Mouse (Mus musculus): ENCODE results near the gene Lrrn3. TPM values are rescaled to one million over a fixed set of nuclear protein-coding genes. Genes with fewer than 3 reads are reported as not detected.

The Lrrn3 gene
- polyA plus RNA-seq, 1 experiment = not detected

- Histone ChIP-seq H3K9me3 (replicated peaks; ENCODE audit: control insufficient read depth, insufficient read depth, low read length, poor library complexity, severe bottlenecking) (no peaks in the 10 kb centered on the region), H3K27me3 (ENCODE audit: control insufficient read depth, insufficient read depth, low read length, poor library complexity, severe bottlenecking) (no peaks in the 10 kb centered on the region), H3K9ac (ENCODE audit: low read depth, poor library complexity, severe bottlenecking) (no peak overlapping the region), H3K4me1 (ENCODE audit: control insufficient read depth, insufficient read depth, low read length) (no peaks in the 10 kb centered on the region), H3K36me3 (ENCODE audit: control insufficient read depth, insufficient read depth, low read length, poor library complexity, severe bottlenecking) (no peaks in the 10 kb centered on the region), H3K27ac (ENCODE audit: insufficient read depth, low read length) (no peak overlapping the region), H3K4me3 (ENCODE audit: low read depth, low read length) (no peak overlapping the region)
- no peak for TF ChIP-seq EP300 (IDR thresholded peaks at IDR 0.05; ENCODE audit: insufficient read depth, low read depth, low read length)
- TF ChIP-seq CTCF (IDR thresholded peaks at IDR 0.05; ENCODE audit: low read depth, low read length) = no peak
- no peak for TF ChIP-seq POLR2A (IDR thresholded peaks at IDR 0.05; ENCODE audit: insufficient read depth, low read length)
Measured at GRCm38 (mm10) chr12:41417961-41418360, 68.3 kb downstream of the Lrrn3 start.

GRCm38 (mm10) chr12:41417099-41417498 is 69.1 kb downstream of the Lrrn3 start:
- no peak overlapping the region for H3K27ac ChIP-seq (ENCODE audit: insufficient read depth, low read length)
- H3K4me1 ChIP-seq (ENCODE audit: control insufficient read depth, insufficient read depth, low read length) = no peaks in the 10 kb centered on the region
- H3K4me3 ChIP-seq (ENCODE audit: low read depth, low read length) = no peak overlapping the region
- no peaks in the 10 kb centered on the region for H3K9me3 ChIP-seq (replicated peaks; ENCODE audit: control insufficient read depth, insufficient read depth, low read length, poor library complexity, severe bottlenecking)
- no peaks in the 10 kb centered on the region for H3K36me3 ChIP-seq (ENCODE audit: control insufficient read depth, insufficient read depth, low read length, poor library complexity, severe bottlenecking)
- no peaks in the 10 kb centered on the region for H3K27me3 ChIP-seq (ENCODE audit: control insufficient read depth, insufficient read depth, low read length, poor library complexity, severe bottlenecking)
- H3K9ac ChIP-seq (ENCODE audit: low read depth, poor library complexity, severe bottlenecking) = no peak overlapping the region
- no peak for TF ChIP-seq POLR2A (IDR thresholded peaks at IDR 0.05; ENCODE audit: insufficient read depth, low read length)
- TF ChIP-seq EP300 (IDR thresholded peaks at IDR 0.05; ENCODE audit: insufficient read depth, low read depth, low read length) = no peak

GRCm38 (mm10) chr12:41416635-41417034 is 69.6 kb downstream of the Lrrn3 start:
- no peak for TF ChIP-seq POLR2A (IDR thresholded peaks at IDR 0.05; ENCODE audit: insufficient read depth, low read length)
- TF ChIP-seq CTCF (IDR thresholded peaks at IDR 0.05; ENCODE audit: low read depth, low read length) = no peak
- no peak for TF ChIP-seq EP300 (IDR thresholded peaks at IDR 0.05; ENCODE audit: insufficient read depth, low read depth, low read length)
- Histone ChIP-seq H3K9ac (ENCODE audit: low read depth, poor library complexity, severe bottlenecking) (no peak overlapping the region), H3K4me3 (ENCODE audit: low read depth, low read length) (no peak overlapping the region), H3K27ac (ENCODE audit: insufficient read depth, low read length) (no peak overlapping the region), H3K4me1 (ENCODE audit: control insufficient read depth, insufficient read depth, low read length) (no peaks in the 10 kb centered on the region), H3K9me3 (replicated peaks; ENCODE audit: control insufficient read depth, insufficient read depth, low read length, poor library complexity, severe bottlenecking) (no peaks in the 10 kb centered on the region), H3K27me3 (ENCODE audit: control insufficient read depth, insufficient read depth, low read length, poor library complexity, severe bottlenecking) (no peaks in the 10 kb centered on the region), H3K36me3 (ENCODE audit: control insufficient read depth, insufficient read depth, low read length, poor library complexity, severe bottlenecking) (no peaks in the 10 kb centered on the region)

GRCm38 (mm10) chr12:41409431-41409830 is 76.8 kb downstream of the Lrrn3 start:
- no peak overlapping the region for H3K27ac ChIP-seq (ENCODE audit: insufficient read depth, low read length)
- H3K9me3 ChIP-seq (replicated peaks; ENCODE audit: control insufficient read depth, insufficient read depth, low read length, poor library complexity, severe bottlenecking) = no peaks in the 10 kb centered on the region
- TF ChIP-seq POLR2A (IDR thresholded peaks at IDR 0.05; ENCODE audit: insufficient read depth, low read length) (no peak), EP300 (IDR thresholded peaks at IDR 0.05; ENCODE audit: insufficient read depth, low read depth, low read length) (no peak), CTCF (IDR thresholded peaks at IDR 0.05; ENCODE audit: low read depth, low read length) (no peak)
- H3K27me3 ChIP-seq (ENCODE audit: control insufficient read depth, insufficient read depth, low read length, poor library complexity, severe bottlenecking) = no peaks in the 10 kb centered on the region
- H3K4me1 ChIP-seq (ENCODE audit: control insufficient read depth, insufficient read depth, low read length) = no peaks in the 10 kb centered on the region
- no peak overlapping the region for H3K4me3 ChIP-seq (ENCODE audit: low read depth, low read length)
- H3K9ac ChIP-seq (ENCODE audit: low read depth, poor library complexity, severe bottlenecking) = no peak overlapping the region
- H3K36me3 ChIP-seq (ENCODE audit: control insufficient read depth, insufficient read depth, low read length, poor library complexity, severe bottlenecking) = no peaks in the 10 kb centered on the region

GRCm38 (mm10) chr12:41401923-41402322 is 84.3 kb downstream of the Lrrn3 start:
- Histone ChIP-seq H3K27me3 (ENCODE audit: control insufficient read depth, insufficient read depth, low read length, poor library complexity, severe bottlenecking) (no peaks in the 10 kb centered on the region), H3K9me3 (replicated peaks; ENCODE audit: control insufficient read depth, insufficient read depth, low read length, poor library complexity, severe bottlenecking) (no peaks in the 10 kb centered on the region), H3K9ac (ENCODE audit: low read depth, poor library complexity, severe bottlenecking) (no peak overlapping the region), H3K36me3 (ENCODE audit: control insufficient read depth, insufficient read depth, low read length, poor library complexity, severe bottlenecking) (no peaks in the 10 kb centered on the region), H3K4me3 (ENCODE audit: low read depth, low read length) (no peak overlapping the region), H3K27ac (ENCODE audit: insufficient read depth, low read length) (no peak overlapping the region), H3K4me1 (ENCODE audit: control insufficient read depth, insufficient read depth, low read length) (no peaks in the 10 kb centered on the region)
- no peak for TF ChIP-seq POLR2A (IDR thresholded peaks at IDR 0.05; ENCODE audit: insufficient read depth, low read length)
- TF ChIP-seq CTCF (IDR thresholded peaks at IDR 0.05; ENCODE audit: low read depth, low read length) = no peak
- no peak for TF ChIP-seq EP300 (IDR thresholded peaks at IDR 0.05; ENCODE audit: insufficient read depth, low read depth, low read length)

Data from ES-Bruce4 (cell line).